9 mouse cellular contexts compared by ENCODE assay signal in genomic region chr9:89906645-89907044, GRCm38 (mm10). TPM values are rescaled to one million over a fixed set of nuclear protein-coding genes. Genes with fewer than 3 reads are reported as not detected.
"Had no signal": no experiment of that assay in that cellular context is flagged by ENCODE, and none has a peak within 500 bp of the region (broad histone marks: within the 10 kb centered on the region; RNA-seq: fewer than 3 reads in every experiment).

No protein-coding gene starts in this region.

- DNase-seq: kidney, adult 2 months; kidney, postnatal 25 days; lung, adult 18-20 months; thymus, adult 18-20 months; thymus, postnatal 14 days had no signal

- ATAC-seq: intestine, embryonic 15.5 days; midbrain, embryonic 16.5 days had no signal

RNA-seq across cellular contexts. Expression of gene Rasgrf1, which starts 3.1 kb away (rescaled TPM):
- total RNA-seq: megakaryocyte-erythroid progenitor cell, adult 5-6 weeks had no signal
- polyA plus RNA-seq: liver, adult 2 months had no signal
